Mouse (Mus musculus) midbrain, embryonic 15.5 days (tissue): ENCODE measurements around the gene Tnfrsf25. TPM values are rescaled to one million over a fixed set of nuclear protein-coding genes. Genes with fewer than 3 reads are reported as not detected.

Experiments
- ATAC-seq: fragments of 200-750 bp; cut with Nextera tagmentation; replicated peaks from 2 replicates; pipeline ENCODE4 v1.8.0; 2017; ENCODE audit warnings: moderate TSS enrichment
- H3K27ac ChIP-seq: fragments of 300-500 bp; sonication (generic); 2 replicates; pipeline ENCODE4 v1.5.1; 2015; ENCODE audit warnings: mild to moderate bottlenecking, inconsistent platforms
- H3K27me3 ChIP-seq: fragments of 300-500 bp; sonication (generic); replicated peaks from 2 replicates; pipeline ENCODE4 v1.6.1; 2015; ENCODE audit warnings: inconsistent platforms
- H3K36me3 ChIP-seq: fragments of 300-500 bp; sonication (generic); replicated peaks from 2 replicates; pipeline ENCODE4 v1.6.1; 2015; ENCODE audit warnings: inconsistent platforms
- H3K4me1 ChIP-seq: fragments of 300-500 bp; sonication (generic); 2 replicates; pipeline ENCODE4 v1.6.1; 2015; ENCODE audit warnings: inconsistent platforms
- H3K4me2 ChIP-seq: fragments of 300-500 bp; sonication (generic); 2 replicates; pipeline ENCODE4 v1.6.1; 2015; ENCODE audit warnings: inconsistent platforms, mild to moderate bottlenecking, moderate library complexity
- H3K4me3 ChIP-seq: fragments of 300-500 bp; sonication (generic); 2 replicates; pipeline ENCODE4 v1.5.1; 2015; ENCODE audit warnings: mild to moderate bottlenecking, inconsistent platforms
- H3K9ac ChIP-seq: fragments of 300-500 bp; sonication (generic); 2 replicates; pipeline ENCODE4 v1.6.1; 2015; ENCODE audit warnings: mild to moderate bottlenecking, inconsistent platforms
- H3K9me3 ChIP-seq: fragments of 300-500 bp; sonication (generic); 2 replicates; pipeline ENCODE4 v1.6.1; 2016; ENCODE audit warnings: inconsistent platforms
- WGBS: fragments of 180-500 bp; shearing (Covaris S2); methylation state at CpG from one replicate; pipeline ENCODE4 v1.1.7; 2015; ENCODE audit warnings: mixed read lengths; 5-methylcytosine and 5-hydroxymethylcytosine counted together
- polyA plus RNA-seq: library from polyadenylated mRNA; unstranded; fragments of >200 nt; fragmentation: Nextera tagmentation; extraction: Ambion mirVana; gene quantifications from 2 replicates; pipeline ENCODE4 v1.2.1, GENCODE M21; 2015

Gene Tnfrsf25
- polyA plus RNA-seq, 1 experiment from 2014 or later: 0.80 TPM

DNA sequence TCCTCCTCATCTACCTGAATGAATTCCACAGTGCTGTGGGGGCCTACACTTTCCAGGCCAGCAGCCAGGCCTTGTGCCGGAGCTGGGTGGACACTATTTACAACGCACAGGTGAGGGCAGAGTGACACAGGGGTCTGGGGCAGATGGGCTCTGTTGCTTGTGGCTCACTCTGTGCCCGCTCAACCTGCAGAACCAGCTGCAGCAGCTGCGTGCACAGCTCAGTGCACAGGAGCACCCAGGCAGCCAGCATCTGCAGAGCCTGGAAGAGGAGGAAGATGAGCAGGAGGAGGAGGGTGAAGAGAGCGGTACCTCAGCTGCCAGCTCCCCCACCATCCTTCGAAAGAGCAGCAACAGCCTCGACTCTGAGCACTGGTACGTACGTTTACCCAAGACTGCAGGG lies 3.4 kb upstream of the Tnfrsf25 start:
- H3K9ac ChIP-seq: no peak overlapping the region
- no peaks in the 10 kb centered on the region for H3K36me3 ChIP-seq
- no peak overlapping the region for H3K4me2 ChIP-seq
- H3K27me3 ChIP-seq: peaks cover 39% of the 10 kb centered on the region
- H3K27ac ChIP-seq: no peak overlapping the region
- no peak overlapping the region for H3K4me3 ChIP-seq
- WGBS: 71% methylated on average over 9 of the region's 9 CpGs
- H3K9me3 ChIP-seq: no peaks in the 10 kb centered on the region
- H3K4me1 ChIP-seq: peaks cover 24% of the 10 kb centered on the region
- no peak for ATAC-seq

DNA sequence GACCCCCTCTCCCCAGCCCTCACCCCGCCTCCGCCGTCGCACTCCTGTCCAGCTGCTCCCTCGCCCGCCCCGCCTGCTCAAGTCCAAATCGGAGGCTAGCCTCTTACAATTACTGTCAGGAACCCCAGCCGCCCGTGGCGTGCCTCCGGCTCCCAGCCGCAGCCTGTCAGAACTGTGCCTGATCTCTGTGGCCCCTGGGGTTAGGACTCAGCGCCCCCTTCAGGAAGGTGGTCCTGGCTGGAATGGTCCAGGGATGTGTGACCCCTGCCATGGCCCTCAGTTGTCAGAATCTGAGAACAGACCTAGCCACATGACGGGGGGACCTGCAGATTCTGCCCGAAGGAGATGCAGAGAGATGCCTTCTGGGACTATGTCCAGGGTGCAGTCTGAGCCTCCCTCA lies 1.7 kb upstream of the Tnfrsf25 start:
- Histone ChIP-seq H3K27ac (no peak overlapping the region), H3K9me3 (no peaks in the 10 kb centered on the region), H3K9ac (no peak overlapping the region), H3K27me3 (peaks cover 57% of the 10 kb centered on the region), H3K4me3 (no peak overlapping the region), H3K4me2 (no peak overlapping the region), H3K4me1 (peaks cover 7% of the 10 kb centered on the region; the same call in 1 of the 2 replicates), H3K36me3 (no peaks in the 10 kb centered on the region)
- no peak for ATAC-seq
- 55% methylated on average over 16 of the region's 16 CpGs for WGBS

DNA sequence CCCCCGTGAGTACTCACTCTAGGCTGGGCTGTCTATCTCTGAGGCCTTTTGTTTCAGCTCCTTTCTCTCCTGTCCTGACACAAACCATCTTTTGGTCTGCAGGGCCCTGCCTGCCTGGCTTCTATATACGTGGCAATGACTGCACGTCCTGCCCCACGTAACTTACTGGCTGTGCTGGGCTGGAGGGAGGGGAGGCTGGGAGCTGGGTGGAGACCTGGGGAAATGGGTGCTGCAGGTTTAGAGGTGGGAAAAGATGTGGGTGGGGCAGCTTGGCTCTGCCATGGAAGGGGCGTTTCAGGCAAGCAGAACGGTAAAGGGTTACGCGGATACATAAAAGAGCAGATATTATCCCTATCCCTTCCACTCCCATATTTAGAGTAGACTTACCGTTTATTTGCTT lies 1.8 kb downstream of the Tnfrsf25 start:
- no peak overlapping the region for H3K27ac ChIP-seq
- peaks cover 25% of the 10 kb centered on the region for H3K4me1 ChIP-seq

DNA sequence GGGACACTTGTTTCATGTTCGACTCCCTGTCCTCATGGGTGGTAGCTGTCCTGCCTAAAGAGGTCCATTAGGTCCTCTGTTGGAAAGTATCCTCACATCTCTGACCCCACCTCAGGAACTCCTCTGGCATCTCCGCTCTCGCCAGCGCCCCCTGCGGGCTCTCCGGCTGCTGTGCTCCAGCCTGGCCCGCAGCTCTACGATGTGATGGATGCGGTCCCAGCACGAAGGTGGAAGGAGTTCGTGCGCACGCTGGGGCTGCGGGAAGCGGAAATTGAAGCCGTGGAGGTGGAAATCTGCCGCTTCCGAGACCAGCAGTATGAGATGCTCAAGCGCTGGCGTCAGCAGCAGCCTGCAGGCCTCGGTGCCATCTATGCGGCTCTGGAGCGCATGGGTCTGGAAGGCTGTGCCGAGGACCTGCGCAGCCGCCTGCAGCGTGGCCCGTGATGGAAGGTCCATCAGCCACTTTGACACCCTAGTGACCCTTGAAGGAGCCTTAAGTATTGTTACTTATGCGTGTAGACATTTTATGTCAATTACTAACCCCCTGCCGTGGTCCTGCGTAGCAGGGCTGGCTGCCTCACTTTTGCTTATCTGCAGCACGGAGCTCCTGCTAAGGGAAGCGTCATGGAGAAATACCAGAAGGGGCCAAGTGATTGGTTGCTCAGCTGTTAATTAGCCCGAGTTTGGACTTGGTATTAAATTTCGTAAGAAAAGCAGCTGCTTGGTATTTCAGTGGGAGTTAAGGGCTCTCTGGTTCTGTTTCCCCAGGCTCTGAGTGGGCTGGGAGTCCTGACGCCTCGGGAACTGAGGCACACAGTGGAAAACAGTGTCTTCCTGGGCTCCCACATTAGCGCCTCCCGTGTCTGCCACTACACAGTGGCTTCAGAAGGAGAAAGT lies 3.9 kb downstream of the Tnfrsf25 start:
- 0 out of 2 replicates have a peak overlapping the region, but pooled peaks have one; percentile 8 for H3K4me3 ChIP-seq
- H3K9ac ChIP-seq: no peak overlapping the region
- no peaks in the 10 kb centered on the region for H3K9me3 ChIP-seq
- H3K27me3 ChIP-seq: peaks cover 98% of the 10 kb centered on the region
- peaks cover 25% of the 10 kb centered on the region for H3K4me1 ChIP-seq
- 4% methylated on average over 39 of the region's 39 CpGs for WGBS
- H3K4me2 ChIP-seq: peak overlapping the region; percentile 25
- no peak overlapping the region for H3K27ac ChIP-seq
- H3K36me3 ChIP-seq: no peaks in the 10 kb centered on the region
- no peak for ATAC-seq

More for the DNA sequence above, 1.8 kb downstream of the Tnfrsf25 start:
- no peak for ATAC-seq
- H3K9ac ChIP-seq: no peak overlapping the region
- H3K27me3 ChIP-seq: peaks cover 90% of the 10 kb centered on the region
- WGBS: 79% methylated on average over 9 of the region's 9 CpGs
- H3K36me3 ChIP-seq: no peaks in the 10 kb centered on the region
- no peaks in the 10 kb centered on the region for H3K9me3 ChIP-seq
- H3K4me2 ChIP-seq: no peak overlapping the region
- H3K4me3 ChIP-seq: no peak overlapping the region

DNA sequence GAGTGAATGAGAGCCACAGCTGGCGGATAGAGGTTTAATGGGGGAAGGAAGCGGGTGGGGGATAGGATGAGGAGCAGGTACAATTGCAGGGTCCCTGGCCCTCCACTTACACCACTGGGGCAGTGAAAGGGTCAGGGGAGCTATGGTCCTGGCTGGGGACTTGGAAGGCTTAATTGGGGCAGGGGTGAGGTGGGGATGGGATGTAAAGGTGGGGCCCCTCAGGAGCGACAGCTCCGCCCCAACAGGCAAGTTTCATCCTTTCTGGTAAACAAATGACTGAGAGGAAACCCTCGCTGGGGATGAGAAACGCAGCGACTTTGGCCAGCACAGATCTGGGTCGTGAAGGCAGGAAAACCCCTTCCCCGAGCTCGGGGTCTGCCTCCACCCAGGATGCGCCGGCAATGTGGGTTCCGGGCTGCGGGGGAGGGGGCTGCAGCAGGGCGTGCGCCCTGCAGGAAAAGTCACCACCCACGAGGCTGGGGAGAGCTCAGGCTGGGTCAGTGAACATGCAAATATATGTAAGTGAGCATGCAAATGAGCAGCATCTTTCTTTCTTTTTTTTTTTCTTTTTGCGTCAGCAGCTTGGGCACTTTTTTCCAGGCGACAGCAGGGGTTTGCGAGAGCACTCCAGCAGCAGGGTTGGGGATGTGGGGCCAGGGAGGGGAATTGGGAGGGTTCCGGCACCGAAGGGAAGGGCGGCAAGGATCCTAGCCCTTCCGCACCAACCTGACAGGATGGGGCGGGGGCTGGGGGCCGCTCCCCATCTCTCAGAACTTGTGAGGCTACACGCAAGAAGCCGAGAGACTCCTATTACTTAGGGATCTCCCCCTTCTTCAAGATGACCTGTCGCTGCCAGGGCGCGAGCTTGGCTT lies 4.8 kb downstream of the Tnfrsf25 start:
- Histone ChIP-seq H3K4me3 (peak overlapping the region; percentile 16), H3K9me3 (no peaks in the 10 kb centered on the region), H3K27me3 (peaks cover 98% of the 10 kb centered on the region), H3K9ac (no peak overlapping the region), H3K36me3 (no peaks in the 10 kb centered on the region), H3K4me2 (peak overlapping the region; percentile 22), H3K4me1 (peaks cover 29% of the 10 kb centered on the region), H3K27ac (no peak overlapping the region)
- no peak for ATAC-seq
- 2% methylated on average over 31 of the region's 31 CpGs for WGBS

DNA sequence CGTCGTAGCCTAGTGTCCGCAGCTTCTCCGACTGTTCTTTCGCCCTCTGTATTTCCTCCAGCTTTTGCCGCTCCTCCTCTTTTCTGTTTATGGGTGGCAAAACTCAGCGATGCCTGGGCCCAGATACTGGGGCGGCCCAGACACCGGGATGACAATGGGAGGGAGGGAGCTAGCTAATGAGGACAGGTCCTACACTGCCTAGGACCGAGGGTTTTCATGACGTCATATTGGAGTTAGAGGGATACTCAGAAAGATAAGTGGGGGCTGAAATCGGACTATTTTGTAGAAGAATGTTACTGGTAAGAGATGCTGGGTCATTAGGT lies 5.4 kb downstream of the Tnfrsf25 start:
- Histone ChIP-seq H3K36me3 (no peaks in the 10 kb centered on the region), H3K4me3 (peak overlapping the region; percentile 16), H3K4me2 (peak overlapping the region; percentile 22; the same call in 1 of the 2 replicates), H3K9ac (no peak overlapping the region), H3K27ac (no peak overlapping the region), H3K4me1 (peaks cover 30% of the 10 kb centered on the region), H3K27me3 (peaks cover 99% of the 10 kb centered on the region), H3K9me3 (no peaks in the 10 kb centered on the region)
- ATAC-seq: no peak
- under 1% methylated on average over 12 of the region's 12 CpGs for WGBS

DNA sequence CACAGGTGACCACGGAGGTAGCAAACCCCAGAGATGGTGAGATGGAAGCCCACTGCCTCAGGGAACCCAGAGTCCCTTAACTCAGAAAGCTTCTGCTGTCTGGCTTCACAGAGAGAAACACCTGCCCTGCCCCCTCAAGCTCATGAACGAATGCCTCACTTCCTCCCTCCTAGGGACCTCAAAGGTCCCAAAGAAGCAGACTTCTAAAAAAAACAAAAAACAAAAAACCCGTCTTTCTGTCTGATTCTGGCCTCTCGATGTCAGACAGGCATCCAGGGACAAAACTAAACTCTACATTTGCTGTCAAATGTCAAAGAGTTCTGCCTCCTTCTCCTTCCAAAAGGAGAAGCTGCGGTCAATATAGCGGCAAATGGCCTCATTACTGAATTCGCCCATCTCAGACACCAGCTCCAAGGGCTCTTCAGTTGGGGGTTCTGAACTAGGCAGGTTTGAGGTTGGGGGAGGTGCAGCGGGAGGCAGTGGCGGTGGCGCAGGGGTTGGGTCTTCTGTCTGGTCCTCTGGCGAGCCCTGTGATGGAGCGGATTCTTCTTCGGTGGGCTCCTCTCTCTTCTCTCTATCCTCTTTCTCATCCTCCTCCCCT lies 8.7 kb downstream of the Tnfrsf25 start:
- peaks cover 99% of the 10 kb centered on the region for H3K27me3 ChIP-seq
- H3K4me2 ChIP-seq: no peak overlapping the region
- no peak overlapping the region for H3K27ac ChIP-seq
- H3K4me1 ChIP-seq: peaks cover 36% of the 10 kb centered on the region
- no peak for ATAC-seq
- no peak overlapping the region for H3K9ac ChIP-seq
- no peak overlapping the region for H3K4me3 ChIP-seq
- no peaks in the 10 kb centered on the region for H3K36me3 ChIP-seq
- WGBS: 5% methylated on average over 13 of the region's 13 CpGs
- no peaks in the 10 kb centered on the region for H3K9me3 ChIP-seq

DNA sequence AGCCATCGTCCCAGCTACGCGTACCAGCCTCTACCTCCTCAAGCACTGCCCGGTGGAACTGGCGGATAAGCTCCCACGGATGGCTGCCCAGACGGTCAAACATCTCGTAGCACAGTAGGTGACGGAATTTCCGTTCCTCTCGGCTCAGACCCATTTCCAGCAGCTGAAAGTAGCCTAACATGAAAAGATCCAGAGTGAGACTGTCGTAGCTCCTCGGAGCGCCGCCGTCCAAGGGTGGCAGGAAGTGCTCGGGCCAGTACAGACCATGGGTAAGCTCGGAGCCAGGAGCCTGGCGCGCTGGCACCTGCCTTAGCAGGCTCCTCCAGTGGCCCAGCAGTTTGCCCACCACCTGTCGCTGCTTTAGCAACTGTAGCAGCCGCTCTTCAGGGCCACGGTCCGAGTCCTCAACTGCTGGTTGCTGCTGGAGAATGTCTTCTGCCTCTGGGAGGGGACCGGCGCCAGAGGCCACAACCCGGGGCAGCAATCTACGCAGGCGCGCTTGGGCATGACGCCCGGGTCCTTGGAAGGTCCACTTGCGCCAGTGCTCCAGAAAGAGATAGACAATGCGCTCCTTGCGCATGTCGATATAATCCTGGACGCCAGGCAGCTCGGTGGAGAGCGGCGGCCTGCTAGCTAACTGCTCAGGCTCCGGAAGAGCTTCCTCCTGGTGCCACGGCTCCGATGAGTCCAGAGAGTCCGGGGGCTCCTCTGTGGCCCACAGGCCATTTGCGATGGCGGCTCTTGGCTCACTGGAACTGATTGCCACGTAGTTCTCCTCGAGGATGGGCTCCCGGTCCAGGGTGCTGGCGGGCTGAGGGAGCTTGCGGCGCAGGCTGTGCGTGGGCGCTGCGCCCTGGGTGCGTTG lies 9.7 kb downstream of the Tnfrsf25 start:
- H3K4me1 ChIP-seq: peaks cover 29% of the 10 kb centered on the region
- H3K4me3 ChIP-seq: peak overlapping the region; percentile 26
- H3K4me2 ChIP-seq: peak overlapping the region; percentile 42
- H3K9me3 ChIP-seq: no peaks in the 10 kb centered on the region
- ATAC-seq: no peak
- peaks cover 99% of the 10 kb centered on the region for H3K27me3 ChIP-seq
- WGBS: 2% methylated on average over 56 of the region's 56 CpGs
- H3K9ac ChIP-seq: no peak overlapping the region
- H3K27ac ChIP-seq: no peak overlapping the region
- H3K36me3 ChIP-seq: no peaks in the 10 kb centered on the region

DNA sequence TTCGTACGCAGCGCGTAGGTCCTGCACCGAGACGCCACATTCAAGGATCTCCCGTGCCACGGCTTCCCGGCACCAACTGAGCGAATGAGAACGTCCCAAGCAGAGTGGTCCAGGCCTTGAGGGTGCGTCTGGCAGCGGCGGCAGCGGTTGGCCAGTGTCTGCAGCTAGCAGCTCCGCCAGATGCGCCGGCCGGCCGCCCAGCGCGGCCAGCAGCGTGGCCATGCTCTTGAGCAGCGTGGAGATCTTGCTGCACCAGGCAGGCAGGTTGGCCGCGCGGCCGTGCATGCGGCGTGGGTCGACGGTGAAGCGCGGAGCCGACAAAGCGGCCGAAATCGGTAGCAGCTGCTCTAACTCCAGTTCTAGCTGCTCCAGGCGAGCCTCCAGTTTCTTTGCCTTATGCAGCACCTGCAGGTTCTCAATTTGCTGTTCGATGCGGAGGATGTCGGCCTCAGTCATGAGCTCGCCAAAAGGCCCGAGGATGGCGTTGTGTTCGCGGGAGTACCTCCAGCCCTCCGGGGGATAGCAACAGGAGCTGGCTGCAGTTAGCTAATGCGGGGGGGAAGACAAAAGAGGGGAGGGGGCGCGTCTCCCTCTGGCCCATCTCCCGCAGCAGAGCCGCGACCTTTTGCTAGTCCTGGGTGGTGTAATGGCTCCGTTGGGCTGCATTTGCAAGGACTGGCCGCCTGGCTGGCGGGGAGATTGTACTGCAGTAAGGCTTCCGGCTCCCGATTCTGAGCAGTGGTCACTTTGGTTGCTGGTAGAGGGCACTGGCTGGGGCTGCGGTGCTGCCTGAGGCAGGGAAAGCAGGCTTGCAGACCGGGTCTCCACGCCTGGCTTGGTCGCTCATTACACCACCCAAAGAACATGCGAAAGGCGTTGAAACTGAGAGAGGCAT lies 10.5 kb downstream of the Tnfrsf25 start:
- 3% methylated on average over 65 of the region's 65 CpGs for WGBS
- ATAC-seq: no peak

DNA sequence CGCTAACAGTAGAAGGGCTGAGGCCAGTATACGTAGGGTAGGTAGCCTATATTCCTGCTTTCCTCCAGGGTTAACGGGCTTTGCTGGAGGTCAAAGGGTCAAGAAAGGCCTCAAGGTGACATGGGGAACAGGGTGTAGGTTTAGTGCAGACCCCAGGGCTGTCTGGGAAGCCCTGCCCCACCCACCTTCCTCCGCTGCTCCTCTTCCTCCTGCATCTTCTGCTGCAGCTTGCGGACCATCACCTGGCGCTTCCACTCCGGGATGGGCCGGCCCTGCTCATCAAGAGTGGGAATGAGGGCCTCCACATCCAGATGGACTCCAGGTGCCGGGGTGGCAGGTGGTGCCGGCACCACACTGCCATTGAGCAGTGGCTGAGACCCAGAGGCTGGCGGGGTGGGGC lies 12.2 kb downstream of the Tnfrsf25 start:
- no peak overlapping the region for H3K4me3 ChIP-seq
- ATAC-seq: no peak
- no peaks in the 10 kb centered on the region for H3K36me3 ChIP-seq
- no peaks in the 10 kb centered on the region for H3K9me3 ChIP-seq
- H3K9ac ChIP-seq: no peak overlapping the region
- 75% methylated on average over 11 of the region's 11 CpGs for WGBS
- H3K4me2 ChIP-seq: no peak overlapping the region
- H3K27me3 ChIP-seq: peaks cover 98% of the 10 kb centered on the region
- peaks cover 35% of the 10 kb centered on the region for H3K4me1 ChIP-seq
- no peak overlapping the region for H3K27ac ChIP-seq

More for the DNA sequence above, 10.5 kb downstream of the Tnfrsf25 start:
- H3K9ac ChIP-seq: no peak overlapping the region
- H3K4me3 ChIP-seq: peak overlapping the region; percentile 26
- no peaks in the 10 kb centered on the region for H3K9me3 ChIP-seq
- no peaks in the 10 kb centered on the region for H3K36me3 ChIP-seq
- H3K4me1 ChIP-seq: peaks cover 29% of the 10 kb centered on the region
- peak overlapping the region; percentile 42 for H3K4me2 ChIP-seq
- no peak overlapping the region for H3K27ac ChIP-seq
- H3K27me3 ChIP-seq: peaks cover 98% of the 10 kb centered on the region

DNA sequence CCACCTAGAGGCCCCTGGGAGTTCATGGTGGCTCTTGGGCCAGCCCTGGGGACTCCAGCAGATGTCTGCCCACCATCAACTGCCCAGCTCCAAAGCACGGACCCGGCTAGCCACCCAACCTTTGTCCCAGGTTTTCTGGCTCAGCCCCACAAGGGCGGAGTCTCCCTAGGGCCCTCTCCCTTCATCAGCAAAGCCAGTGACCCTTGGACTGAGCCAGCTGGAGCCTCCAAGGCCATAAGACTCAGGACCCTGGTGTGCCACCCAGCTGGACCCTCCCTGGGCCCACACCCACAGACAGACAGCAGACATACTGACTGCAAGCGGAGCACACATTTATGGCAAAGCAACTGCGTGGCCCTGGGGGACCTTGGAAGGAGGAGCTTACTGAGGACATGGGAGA lies 13.1 kb downstream of the Tnfrsf25 start:
- no peak overlapping the region for H3K27ac ChIP-seq
- H3K4me1 ChIP-seq: peaks cover 35% of the 10 kb centered on the region
- H3K4me3 ChIP-seq: no peak overlapping the region
- H3K9ac ChIP-seq: no peak overlapping the region
- peaks cover 98% of the 10 kb centered on the region for H3K27me3 ChIP-seq
- H3K9me3 ChIP-seq: no peaks in the 10 kb centered on the region
- 54% methylated on average over 5 of the region's 5 CpGs for WGBS
- H3K36me3 ChIP-seq: no peaks in the 10 kb centered on the region
- no peak for ATAC-seq
- no peak overlapping the region for H3K4me2 ChIP-seq
